Comparison of ENCODE assay signal across 19 mouse cellular contexts in the genomic region with DNA sequence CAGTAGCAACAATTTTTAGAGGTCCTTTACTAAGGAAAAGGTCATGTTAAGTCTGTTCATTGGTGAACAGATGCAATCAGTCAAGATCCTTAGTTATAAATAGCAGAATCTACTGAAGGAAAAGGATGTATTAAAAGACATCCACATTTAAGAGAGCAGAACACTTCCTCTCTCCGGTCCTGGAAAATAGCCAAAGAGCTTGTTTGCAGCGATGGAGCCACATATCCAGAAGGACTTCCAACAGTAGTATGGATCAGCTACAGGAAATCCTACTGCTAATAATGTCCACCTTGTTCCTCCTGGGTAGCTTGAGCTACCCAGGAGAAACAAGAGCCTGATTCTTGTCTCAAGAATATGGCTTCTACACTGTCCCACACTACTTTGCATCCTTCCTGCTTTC.
"Had no signal": no experiment of that assay in that cellular context is flagged by ENCODE, and none has a peak within 500 bp of the region (broad histone marks: within the 10 kb centered on the region; RNA-seq: fewer than 3 reads in every experiment).

No protein-coding gene starts in this region.

- DNase-seq: lung, adult 18-20 months; lung, postnatal 14 days; lung, postnatal 4 days; midbrain, embryonic 14.5 days; retina, postnatal 1 day; right cerebral cortex, adult 18-20 months; right cerebral cortex, postnatal 25 days; right cerebral cortex, postnatal 4 days; spleen, adult 18-20 months; thymus, adult 18-20 months; thymus, postnatal 14 days; thymus, postnatal 36 days had no signal

- H3K27me3 ChIP-seq: midbrain, embryonic 12.5 days; neural tube, embryonic 13.5 days; neural tube, embryonic 15.5 days had no signal

- H3K9ac ChIP-seq: lung, embryonic 15.5 days; midbrain, embryonic 12.5 days; neural tube, embryonic 13.5 days; neural tube, embryonic 15.5 days had no signal

- H3K9me3 ChIP-seq: lung, embryonic 15.5 days; midbrain, embryonic 10.5 days; midbrain, embryonic 12.5 days; neural tube, embryonic 13.5 days; neural tube, embryonic 15.5 days had no signal

- ATAC-seq: midbrain, embryonic 16.5 days had no signal

- H3K4me1 ChIP-seq: lung, embryonic 15.5 days; midbrain, embryonic 10.5 days; midbrain, embryonic 12.5 days; neural tube, embryonic 13.5 days; neural tube, embryonic 15.5 days had no signal

- H3K27ac ChIP-seq: lung, embryonic 15.5 days; midbrain, embryonic 10.5 days; midbrain, embryonic 12.5 days; neural tube, embryonic 13.5 days; neural tube, embryonic 15.5 days had no signal

- H3K4me2 ChIP-seq: lung, embryonic 15.5 days; midbrain, embryonic 12.5 days; neural tube, embryonic 13.5 days; neural tube, embryonic 15.5 days had no signal

- H3K36me3 ChIP-seq: lung, embryonic 15.5 days; midbrain, embryonic 10.5 days; midbrain, embryonic 12.5 days; neural tube, embryonic 13.5 days; neural tube, embryonic 15.5 days had no signal

- H3K4me3 ChIP-seq: lung, embryonic 15.5 days; midbrain, embryonic 10.5 days; midbrain, embryonic 12.5 days; myocyte; neural tube, embryonic 13.5 days; neural tube, embryonic 15.5 days had no signal
